Mouse (Mus musculus): ENCODE data around the gene Olfr1024.

The Olfr1024 gene

GRCm38 (mm10) chr2:85904952-85905351 lies at the start of gene Olfr1024:
Olfr1024 (minus strand) TSS chr2:85905052.
- no peak for DNase-seq (ENCODE audit: low read depth in 1 of 2, low spot score in 2 of 2)

DNA sequence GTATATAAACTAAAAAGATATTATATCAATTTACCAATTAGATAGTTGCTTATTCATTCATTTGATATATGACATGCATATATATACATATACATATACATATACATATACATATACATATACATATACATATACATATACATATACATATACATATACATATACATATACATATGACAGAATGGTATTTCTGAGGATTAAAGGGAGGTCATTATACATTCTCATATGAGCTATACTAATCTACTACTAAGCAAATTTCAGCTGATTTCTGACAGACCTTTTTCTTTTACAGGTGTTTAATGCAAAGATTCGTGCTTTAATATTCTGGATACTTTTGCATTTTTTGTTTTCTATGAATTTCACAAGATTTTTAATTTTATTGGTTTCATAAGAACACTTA lies 45.3 kb upstream of the Olfr1024 start, which contains the start of gene Olfr1028:
Gene Olfr1028, plus strand, starts transcription at position 301 of the 400 bp plus-strand sequence.
- DNase-seq (ENCODE audit: low read depth in 1 of 2, low spot score in 2 of 2) = no peak

- no peak for DNase-seq (ENCODE audit: low read depth in 1 of 2, low spot score in 2 of 2)
Observed at GRCm38 (mm10) chr2:85921258-85921657, 16.4 kb upstream of the Olfr1024 start, which contains the start of gene Olfr1026. Olfr1026 (plus strand) TSS chr2:85921558.

DNA sequence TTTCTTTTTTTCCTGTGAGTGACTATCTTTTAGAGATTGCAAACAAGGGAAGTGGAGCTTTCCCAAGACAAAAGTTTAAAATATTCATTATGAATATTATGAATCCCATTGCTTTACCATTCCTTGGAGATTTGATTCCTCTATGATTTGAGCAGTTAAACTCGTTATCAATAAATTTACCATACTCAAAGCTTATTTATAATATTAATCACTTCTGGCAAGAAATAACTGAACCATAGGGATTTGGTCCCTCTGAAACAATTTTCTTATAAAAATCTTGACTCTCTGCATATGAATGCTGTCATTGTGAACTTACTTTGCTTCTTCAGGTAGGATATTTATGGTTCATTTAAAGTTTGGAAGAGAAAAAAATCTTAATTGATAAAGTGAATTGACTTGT lies 10.0 kb upstream of the Olfr1024 start, which contains the start of gene Olfr1025-ps1:
Gene Olfr1025-ps1, plus strand, starts transcription at position 301 of the 400 bp plus-strand sequence.
- DNase-seq (ENCODE audit: low read depth in 1 of 2, low spot score in 2 of 2) = no peak

GRCm38 (mm10) chr2:85913197-85913596 lies 8.3 kb upstream of the Olfr1024 start:
- no peak for DNase-seq (ENCODE audit: low read depth in 1 of 2, low spot score in 2 of 2)

- DNase-seq (ENCODE audit: low read depth in 1 of 2, low spot score in 2 of 2) = no peak
Observed at GRCm38 (mm10) chr2:85885340-85885739, 19.5 kb downstream of the Olfr1024 start, which contains the start of gene Olfr1023. Olfr1023 (plus strand) TSS chr2:85885640.

- no peak for DNase-seq (ENCODE audit: low read depth in 1 of 2, low spot score in 2 of 2)
Observed at GRCm38 (mm10) chr2:85868294-85868693, 36.6 kb downstream of the Olfr1024 start, which contains the start of gene Olfr1022. Olfr1022 (plus strand) TSS chr2:85868594.

Data from monocyte, adult 2 months (primary cell).